Mouse (Mus musculus) heart, adult 2 months (tissue): Measurements from ENCODE around the gene Crim1.

Source experiments
- CTCF ChIP-seq: fragments of 200-600 bp; IDR thresholded peaks from 2 replicates; pipeline ENCODE4 v1.8.1; 2022; ENCODE audit warnings: antibody characterized with exemption, mild to moderate bottlenecking, moderate library complexity
- EP300 ChIP-seq: fragments of 200-500 bp; IDR thresholded peaks from 2 replicates; pipeline ENCODE4 v1.6.1; 2011; ENCODE audit warnings: low read depth, low read length, control low read depth; ENCODE audit not compliant: insufficient read depth
- POLR2A ChIP-seq: fragments of 200-500 bp; IDR thresholded peaks from 2 replicates; pipeline ENCODE4 v1.6.1; 2011; ENCODE audit warnings: mild to moderate bottlenecking, low read depth, low read length, control low read depth; ENCODE audit not compliant: insufficient read depth

DNA sequence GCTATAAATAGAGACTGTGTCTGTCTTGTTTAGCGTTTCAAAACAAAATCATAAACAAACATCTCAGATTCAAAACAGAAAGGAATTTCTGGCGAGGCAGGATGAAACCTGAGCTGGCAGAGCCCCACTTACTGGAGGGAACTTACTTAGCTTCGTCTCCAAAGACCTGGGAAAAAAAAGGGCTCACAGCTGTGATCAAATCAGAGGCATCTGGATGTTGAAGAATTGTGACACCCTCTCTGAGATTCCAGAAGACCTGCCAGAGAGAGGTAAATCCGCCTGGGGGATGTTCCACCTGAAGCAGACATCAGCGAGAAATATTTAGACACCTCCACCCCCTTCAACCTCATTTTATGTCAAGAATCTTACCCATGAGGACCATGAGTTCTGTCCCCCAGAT, 11.8 kb downstream of the Crim1 start:
- no peak for TF ChIP-seq EP300
- no peak for TF ChIP-seq CTCF
- no peak for TF ChIP-seq POLR2A
